Mouse (Mus musculus): ENCODE results near the gene Surf4. TPM values are rescaled to one million over a fixed set of nuclear protein-coding genes. Genes with fewer than 3 reads are reported as not detected.

Gene Surf4
- polyA plus RNA-seq, 1 experiment from 2014 or later, result 162 TPM

DNA sequence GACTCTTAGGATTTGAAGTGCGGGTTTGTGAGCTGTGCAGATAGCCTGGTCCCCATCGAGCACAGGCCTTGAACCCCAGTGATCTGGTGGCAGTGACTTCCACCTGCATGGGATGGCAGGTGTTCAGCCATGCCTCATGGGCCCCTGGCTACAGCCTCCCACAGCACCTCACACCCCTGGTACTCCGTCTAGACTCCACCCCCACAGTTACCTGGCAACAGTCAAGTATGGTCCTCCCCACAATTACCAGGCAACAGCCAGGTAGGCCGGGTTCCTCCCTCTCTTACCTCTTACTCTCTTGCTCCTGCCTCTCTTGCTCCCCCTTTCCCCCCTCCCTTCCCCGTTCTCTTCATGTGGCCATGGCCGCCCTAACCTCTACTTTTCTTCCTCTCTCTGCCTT is 63.1 kb downstream of the Surf4 start:
- Histone ChIP-seq H3K4me1 (ENCODE audit: control insufficient read depth, insufficient read depth, low read length) (no peaks in the 10 kb centered on the region), H3K4me2 (ENCODE audit: low read depth, low read length) (no peak overlapping the region), H3K36me3 (replicated peaks; ENCODE audit: control insufficient read depth, insufficient read depth, low read depth, low read length) (no peaks in the 10 kb centered on the region), H3K9me3 (replicated peaks; ENCODE audit: control insufficient read depth, low read length) (no peaks in the 10 kb centered on the region), H3K4me3 (ENCODE audit: low read depth, low read length) (no peak overlapping the region), H3K27me3 (ENCODE audit: control insufficient read depth, insufficient read depth, low read length) (no peaks in the 10 kb centered on the region), H3K27ac (replicated peaks; ENCODE audit: low read depth, low read length) (no peak overlapping the region), H3K9ac (replicated peaks; ENCODE audit: low read length) (no peak overlapping the region)
- no peak for ATAC-seq (replicated peaks; ENCODE audit: insufficient number of reproducible peaks, low FRiP score, low TSS enrichment, low read depth)
- 55% methylated on average over 6 of the region's 6 CpGs for WGBS
- DNase-seq (ENCODE audit: low spot score), result no peak

Other genes with a start within 250 kb of the Surf4 start
- not detected in 2 replicates for gene Abo, start 68.9 kb downstream of the Surf4 start, polyA plus RNA-seq (2014; fragmentation: Nextera tagmentation; extraction: Ambion mirVana)
- gene Surf6, start 31.0 kb downstream of the Surf4 start, polyA plus RNA-seq (2014; fragmentation: Nextera tagmentation; extraction: Ambion mirVana), result 16.3 and 17.0 TPM in 2 replicates
- 49.2 and 53.5 TPM in 2 replicates for gene Med22, start 23.3 kb downstream of the Surf4 start, polyA plus RNA-seq (2014; fragmentation: Nextera tagmentation; extraction: Ambion mirVana)
- 719 and 720 TPM in 2 replicates for gene Rpl7a, start 23.2 kb downstream of the Surf4 start, polyA plus RNA-seq (2014; fragmentation: Nextera tagmentation; extraction: Ambion mirVana)
- 43.7 and 45.3 TPM in 2 replicates for gene Surf2, start 17.6 kb downstream of the Surf4 start, polyA plus RNA-seq (2014; fragmentation: Nextera tagmentation; extraction: Ambion mirVana)
- 49.8 and 51.0 TPM in 2 replicates for gene Surf1, start 17.4 kb downstream of the Surf4 start, polyA plus RNA-seq (2014; fragmentation: Nextera tagmentation; extraction: Ambion mirVana)
- 0.28 TPM in 1 of 2 replicates, not detected in the other for gene Stkld1, start 119 bp upstream of the Surf4 start, polyA plus RNA-seq (2014; fragmentation: Nextera tagmentation; extraction: Ambion mirVana)
- gene Rexo4, start 30.5 kb upstream of the Surf4 start, polyA plus RNA-seq (2014; fragmentation: Nextera tagmentation; extraction: Ambion mirVana), result 50.6 and 51.9 TPM in 2 replicates
- not detected in 2 replicates for gene Adamts13, start 39.5 kb upstream of the Surf4 start, polyA plus RNA-seq (2014; fragmentation: Nextera tagmentation; extraction: Ambion mirVana)
- 66.2 and 68.9 TPM in 2 replicates for gene Cacfd1, start 76.0 kb upstream of the Surf4 start, polyA plus RNA-seq (2014; fragmentation: Nextera tagmentation; extraction: Ambion mirVana)
- gene Slc2a6, start 94.1 kb upstream of the Surf4 start, polyA plus RNA-seq (2014; fragmentation: Nextera tagmentation; extraction: Ambion mirVana), result 0.84 and 1.2 TPM in 2 replicates
- 2.3 and 4.0 TPM in 2 replicates for gene Mymk, start 138.3 kb upstream of the Surf4 start, polyA plus RNA-seq (2014; fragmentation: Nextera tagmentation; extraction: Ambion mirVana)
- 2.4 and 2.5 TPM in 2 replicates for gene Adamtsl2, start 145.5 kb upstream of the Surf4 start, polyA plus RNA-seq (2014; fragmentation: Nextera tagmentation; extraction: Ambion mirVana)
- gene Fam163b, start 208.6 kb upstream of the Surf4 start, polyA plus RNA-seq (2014; fragmentation: Nextera tagmentation; extraction: Ambion mirVana), result 0.11 TPM in 1 of 2 replicates, not detected in the other
- gene Dbh, start 231.3 kb upstream of the Surf4 start, polyA plus RNA-seq (2014; fragmentation: Nextera tagmentation; extraction: Ambion mirVana), result 0.28 and 0.29 TPM in 2 replicates

Data from embryonic facial prominence, embryonic 11.5 days (tissue).